Mouse (Mus musculus): ENCODE measurements at regions not wholly inside any gene's neighbourhood (a gene's known extent, or its start where the extent isn't known, plus 50 kb on each side); places are given as distances from the start of the nearest gene placed in this dataset.

- DNase-seq (ENCODE audit: low spot score): peak; percentile 35
Measured at GRCm38 (mm10) chrX:21293666-21294065, 118.2 kb upstream of the Gm21876 start.

DNA sequence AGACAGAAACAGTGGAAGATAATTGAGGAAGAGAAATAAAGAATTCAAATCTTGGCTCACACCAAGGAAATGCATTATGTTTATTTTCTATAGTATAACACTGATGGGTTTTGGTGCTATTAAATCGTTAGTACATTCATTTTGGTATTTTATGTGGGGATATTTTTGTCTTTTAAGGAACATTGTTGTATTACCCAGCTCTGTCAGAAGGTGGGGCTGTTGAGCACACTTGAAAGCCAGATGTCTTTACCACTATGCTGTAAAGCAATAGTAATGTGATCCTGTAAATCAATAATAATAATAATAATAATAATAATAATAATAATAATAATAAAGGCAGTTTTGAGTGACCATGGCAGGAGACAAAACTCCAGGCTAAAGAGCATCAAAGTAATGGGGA lies 120.0 kb upstream of the Gm21876 start:
- DNase-seq (ENCODE audit: low spot score): peak; percentile 4

DNA sequence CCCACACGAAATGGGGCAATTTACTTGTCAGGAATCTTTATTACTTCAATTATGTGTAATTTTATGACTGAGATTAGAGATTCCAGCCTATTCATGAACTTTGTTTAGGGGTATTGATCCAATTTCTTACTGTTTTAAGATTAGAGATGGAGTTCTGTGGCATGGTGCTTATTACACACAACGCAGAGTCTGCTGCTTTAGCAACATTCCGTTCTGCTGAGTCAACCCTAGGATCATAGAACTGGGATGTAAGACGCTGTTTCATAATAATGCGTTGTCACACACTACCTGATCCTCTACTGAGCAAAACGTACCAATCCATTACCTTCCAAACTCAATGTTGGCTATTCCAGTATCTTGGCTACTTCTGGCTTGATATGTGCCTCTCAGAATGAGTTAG lies 121.9 kb upstream of the Gm21876 start:
- no peak for DNase-seq (ENCODE audit: low spot score)

DNA sequence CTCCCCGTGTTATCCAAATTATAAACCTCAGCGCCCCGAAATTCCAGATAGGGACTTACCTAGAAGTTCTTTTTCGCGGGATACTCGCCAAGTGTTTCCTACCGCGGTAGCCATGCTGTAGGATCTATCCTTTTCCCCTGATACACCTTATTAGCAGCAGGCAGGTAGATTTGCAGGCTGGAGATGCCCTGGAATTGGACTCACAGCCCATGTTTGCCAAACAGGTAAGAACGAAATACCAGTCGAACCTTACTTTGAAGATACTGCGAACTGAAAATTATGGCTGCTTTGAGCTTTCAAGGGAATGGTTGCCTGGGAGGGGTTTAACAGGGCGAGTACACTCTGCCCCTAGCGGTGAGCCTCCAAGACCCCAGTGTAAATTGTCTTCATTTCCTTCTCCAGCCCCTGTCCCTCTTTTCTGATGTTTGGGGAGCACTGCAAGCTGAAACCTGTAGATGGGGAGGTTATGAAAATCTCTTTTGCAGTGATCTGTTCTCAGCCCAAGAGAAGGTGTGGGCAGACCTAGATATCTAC lies 149.8 kb upstream of the Agtr2 start:
- no peak for DNase-seq (ENCODE audit: low spot score)

- DNase-seq (ENCODE audit: low spot score): no peak
Measured at GRCm38 (mm10) chrX:21344397-21344796, 139.9 kb upstream of the Agtr2 start.

DNA sequence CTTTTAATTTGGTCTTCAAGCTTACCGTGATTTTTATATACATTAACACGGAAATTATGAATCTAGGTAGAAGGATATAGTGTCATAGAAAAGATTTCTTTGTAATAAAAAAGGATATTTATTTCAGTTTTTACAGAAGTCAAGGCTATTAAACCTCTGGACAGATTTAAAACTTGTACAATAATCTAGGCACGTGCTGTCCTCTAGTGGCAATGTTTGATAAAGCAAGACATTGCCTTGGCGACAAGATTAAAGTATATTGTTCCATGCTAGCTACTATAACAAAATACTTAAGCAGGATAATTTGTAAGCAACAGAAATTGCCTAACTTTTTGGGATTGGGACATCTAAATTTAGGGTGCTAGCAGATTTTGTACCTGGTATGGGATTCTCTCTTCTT lies 133.8 kb upstream of the Agtr2 start:
- DNase-seq (ENCODE audit: low spot score): peak; percentile 62

DNA sequence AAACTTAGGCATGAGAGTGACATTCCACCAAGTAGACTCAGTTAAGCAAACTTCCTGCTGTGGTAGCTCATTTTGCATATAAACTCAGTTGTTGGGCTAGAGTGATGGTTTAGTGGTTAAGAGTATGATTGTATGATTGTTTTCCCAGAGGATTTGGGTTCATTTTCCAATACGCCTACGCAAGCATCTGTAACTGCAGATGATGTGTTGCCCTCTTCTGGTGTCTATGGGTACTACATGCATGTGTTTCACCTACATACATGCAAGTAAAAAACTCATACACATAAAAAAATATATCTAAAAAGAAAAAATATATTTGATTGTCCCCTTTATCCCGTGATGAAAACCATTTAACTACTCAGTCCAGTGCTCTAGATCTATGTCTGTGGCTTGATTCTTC lies 132.0 kb upstream of the Agtr2 start:
- peak; percentile 12 for DNase-seq (ENCODE audit: low spot score)

DNA sequence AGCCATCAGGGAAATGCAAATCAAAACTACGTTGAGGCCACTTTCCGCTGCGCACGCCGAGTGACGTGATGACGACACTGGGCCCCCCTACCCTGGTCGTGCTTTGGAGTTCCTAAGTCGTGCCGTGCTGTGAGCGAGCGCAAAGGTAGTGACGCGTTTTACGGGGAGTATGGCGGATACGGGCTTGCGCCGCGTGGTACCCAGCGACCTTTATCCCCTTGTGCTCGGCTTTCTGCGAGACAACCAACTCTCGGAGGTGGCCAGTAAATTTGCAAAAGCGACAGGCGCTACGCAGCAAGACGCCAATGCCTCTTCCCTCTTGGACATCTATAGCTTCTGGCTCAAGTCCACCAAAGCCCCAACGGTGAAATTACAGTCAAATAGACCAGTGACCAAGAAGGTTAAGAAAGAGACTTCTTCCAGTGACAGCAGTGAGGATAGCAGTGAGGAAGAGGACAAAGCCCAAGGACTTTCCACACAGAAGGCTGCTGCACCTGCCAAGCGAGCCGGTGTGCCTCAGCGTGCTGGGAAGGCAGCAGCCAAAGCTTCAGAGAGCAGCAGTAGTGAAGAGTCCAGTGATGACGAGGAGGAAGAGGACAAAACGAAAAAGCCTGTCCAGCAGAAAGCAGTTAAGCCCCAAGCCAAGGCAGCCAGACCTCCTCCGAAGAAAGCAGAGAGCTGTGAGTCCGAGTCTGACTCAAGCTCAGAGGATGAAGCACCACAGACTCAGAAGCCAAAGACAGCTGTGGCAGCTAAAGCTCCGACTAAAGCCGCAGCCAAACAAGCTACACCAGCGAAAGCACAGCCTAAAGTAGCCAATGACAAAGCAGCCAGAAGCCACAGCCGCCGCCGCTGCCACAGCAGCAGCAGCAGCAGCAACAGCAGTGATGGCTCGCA lies 123.3 kb upstream of the Agtr2 start:
- no peak for DNase-seq (ENCODE audit: low spot score)

- peak; percentile 25 for DNase-seq (ENCODE audit: low spot score)
Measured at GRCm38 (mm10) chrX:21385221-21385620, 99.1 kb upstream of the Agtr2 start.

DNA sequence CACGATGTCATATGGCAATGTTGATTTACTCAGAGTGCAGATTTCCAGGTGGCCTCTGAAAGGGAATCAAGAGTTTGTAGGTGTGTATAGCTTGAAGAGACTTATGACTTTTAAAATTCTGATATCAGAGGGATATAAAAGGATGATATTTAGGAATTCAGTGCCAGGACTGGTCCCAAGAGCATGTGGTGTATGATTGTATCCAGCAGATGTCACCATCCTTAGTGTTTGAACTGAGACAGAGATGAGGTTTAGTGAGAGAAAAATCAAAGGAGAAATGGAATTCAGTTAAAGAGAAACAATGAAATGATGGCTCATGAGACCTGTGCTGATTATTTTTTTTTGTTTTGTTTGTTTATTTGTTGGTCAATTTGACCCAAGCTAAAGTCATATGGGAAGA lies 94.4 kb upstream of the Agtr2 start:
- no peak for DNase-seq (ENCODE audit: low spot score)

GRCm38 (mm10) chrX:21393212-21393611 lies 91.1 kb upstream of the Agtr2 start:
- no peak for DNase-seq (ENCODE audit: low spot score)

DNA sequence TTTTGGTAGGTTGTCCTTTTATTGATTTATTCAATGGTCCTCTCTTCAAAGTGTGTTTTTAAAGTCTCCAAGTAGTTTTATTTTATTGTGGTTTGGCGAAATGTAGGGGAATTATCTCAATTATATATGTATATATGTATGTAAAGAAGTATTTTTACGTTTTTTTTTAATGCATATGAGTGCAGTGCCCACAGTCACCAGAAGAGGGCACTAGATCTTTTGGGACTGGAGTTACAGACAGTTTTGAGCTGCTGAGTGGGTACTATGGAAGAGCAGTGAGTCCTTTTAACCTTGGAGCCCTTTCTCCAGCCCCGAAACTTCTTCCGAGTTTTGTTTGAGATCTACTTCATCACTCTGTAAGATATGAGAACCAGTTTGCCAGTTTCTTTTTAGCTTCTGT lies 59.5 kb upstream of the Agtr2 start:
- peak; percentile 5 for DNase-seq (ENCODE audit: low spot score)

GRCm38 (mm10) chrX:21428081-21428480 lies 56.3 kb upstream of the Agtr2 start:
- DNase-seq (ENCODE audit: low spot score): peak; percentile 52

DNA sequence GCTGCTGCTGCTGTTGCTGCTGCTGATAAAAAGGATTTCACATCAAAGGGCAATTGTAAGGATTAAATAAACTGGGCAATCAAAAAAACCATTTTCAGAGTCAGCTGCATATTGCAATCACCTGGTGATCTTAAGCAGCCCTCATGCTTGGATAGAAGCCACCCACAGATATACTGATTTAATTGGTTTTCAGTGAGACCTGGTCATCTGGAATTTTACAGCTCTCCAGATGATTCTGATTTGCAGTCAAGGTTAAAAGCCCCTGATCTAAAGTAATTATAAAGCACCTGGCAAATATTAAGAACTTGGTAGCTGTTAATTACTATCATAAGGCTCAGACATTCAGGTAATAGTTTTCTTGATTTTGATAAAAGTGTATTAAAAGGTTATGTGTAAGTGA lies 50.8 kb upstream of the Agtr2 start:
- DNase-seq (ENCODE audit: low spot score): no peak
